Mouse (Mus musculus) kidney, embryonic 14.5 days (tissue): Measurements from ENCODE around the gene Ank3. TPM values are rescaled to one million over a fixed set of nuclear protein-coding genes. Genes with fewer than 3 reads are reported as not detected.

ENCODE experiments used
- ATAC-seq: fragments of 200-750 bp; cut with Nextera tagmentation; 2 replicates; pipeline ENCODE4 v1.8.0; 2017; ENCODE audit warnings: moderate number of reproducible peaks, mild to moderate bottlenecking, moderate TSS enrichment, moderate library complexity; ENCODE audit not compliant: low FRiP score, low TSS enrichment
- H3K27ac ChIP-seq: fragments of 300-500 bp; sonication (generic); 2 replicates; pipeline ENCODE4 v1.5.1; 2014; ENCODE audit warnings: low read depth, mild to moderate bottlenecking, low read length, moderate library complexity, mixed read lengths
- H3K27me3 ChIP-seq: fragments of 300-500 bp; sonication (generic); 2 replicates; pipeline ENCODE4 v1.6.1; 2014; ENCODE audit warnings: mild to moderate bottlenecking, low read length; ENCODE audit not compliant: control insufficient read depth, insufficient read depth
- H3K36me3 ChIP-seq: fragments of 300-500 bp; sonication (generic); 2 replicates; pipeline ENCODE4 v1.6.1; 2014; ENCODE audit warnings: low read length, mixed read lengths; ENCODE audit not compliant: control insufficient read depth, insufficient read depth
- H3K4me1 ChIP-seq: fragments of 300-500 bp; sonication (generic); 2 replicates; pipeline ENCODE4 v1.6.1; 2014; ENCODE audit warnings: low read length, mixed read lengths; ENCODE audit not compliant: control insufficient read depth, insufficient read depth
- H3K4me2 ChIP-seq: fragments of 300-500 bp; sonication (generic); replicated peaks from 2 replicates; pipeline ENCODE4 v1.6.1; 2014; ENCODE audit warnings: low read depth, mild to moderate bottlenecking, low read length
- H3K4me3 ChIP-seq: fragments of 300-500 bp; sonication (generic); 2 replicates; pipeline ENCODE4 v1.5.1; 2014; ENCODE audit warnings: mild to moderate bottlenecking, low read length
- H3K9ac ChIP-seq: fragments of 300-500 bp; sonication (generic); 2 replicates; pipeline ENCODE4 v1.6.1; 2014; ENCODE audit warnings: low read depth, mild to moderate bottlenecking, low read length, moderate library complexity
- H3K9me3 ChIP-seq: fragments of 300-500 bp; sonication (generic); 2 replicates; pipeline ENCODE4 v1.6.1; 2016; ENCODE audit warnings: low read length; ENCODE audit not compliant: control insufficient read depth
- WGBS: fragments of 180-500 bp; shearing (Covaris S2); extraction: QIAGEN DNeasy Blood & Tissue Kit; methylation state at CpG from one replicate; pipeline ENCODE4 v1.1.7; 2014; 5-methylcytosine and 5-hydroxymethylcytosine counted together
- polyA plus RNA-seq: library from polyadenylated mRNA; unstranded; fragments of >200 nt; fragmentation: Nextera tagmentation; extraction: Ambion mirVana; gene quantifications from 2 replicates; pipeline ENCODE4 v1.2.1, GENCODE M21; 2014

Gene Ank3
- polyA plus RNA-seq, 1 experiment from 2014 or later: 48.9 TPM

DNA sequence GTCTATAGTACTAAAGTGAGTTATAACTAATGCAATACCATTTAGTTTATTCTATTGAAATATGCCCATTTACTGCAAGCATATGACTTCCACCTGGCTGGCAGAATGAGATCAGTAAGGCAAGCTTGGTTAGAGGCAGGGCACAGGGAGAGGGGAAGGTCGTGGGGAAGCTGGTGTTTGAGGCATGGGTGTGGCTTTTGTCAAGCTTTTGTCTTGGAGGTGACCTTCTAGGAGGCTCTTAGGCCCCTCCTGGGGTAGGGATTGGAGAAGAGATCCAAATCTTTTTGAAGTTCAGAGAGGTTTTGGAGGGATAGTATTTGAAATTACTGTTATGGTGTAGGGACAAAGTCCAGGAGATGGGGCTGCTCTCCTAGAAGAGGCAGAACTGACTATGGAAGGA lies 78.3 kb downstream of the Ank3 start:
- Histone ChIP-seq H3K27ac (no peak overlapping the region), H3K36me3 (no peaks in the 10 kb centered on the region), H3K9ac (no peak overlapping the region), H3K4me2 (no peak overlapping the region), H3K4me3 (no peak overlapping the region), H3K27me3 (no peaks in the 10 kb centered on the region), H3K9me3 (no peaks in the 10 kb centered on the region), H3K4me1 (no peaks in the 10 kb centered on the region)
- WGBS: 26% methylated on average over 1 of the region's 1 CpGs
- ATAC-seq: no peak

- Histone ChIP-seq H3K9me3 (no peaks in the 10 kb centered on the region), H3K4me1 (no peaks in the 10 kb centered on the region), H3K27me3 (no peaks in the 10 kb centered on the region), H3K27ac (no peak overlapping the region), H3K36me3 (no peaks in the 10 kb centered on the region), H3K4me2 (no peak overlapping the region), H3K4me3 (no peak overlapping the region), H3K9ac (no peak overlapping the region)
- ATAC-seq: no peak
- 60% methylated on average over 2 of the region's 2 CpGs for WGBS
Measured at GRCm38 (mm10) chr10:69477656-69478055, 79.1 kb downstream of the Ank3 start.

DNA sequence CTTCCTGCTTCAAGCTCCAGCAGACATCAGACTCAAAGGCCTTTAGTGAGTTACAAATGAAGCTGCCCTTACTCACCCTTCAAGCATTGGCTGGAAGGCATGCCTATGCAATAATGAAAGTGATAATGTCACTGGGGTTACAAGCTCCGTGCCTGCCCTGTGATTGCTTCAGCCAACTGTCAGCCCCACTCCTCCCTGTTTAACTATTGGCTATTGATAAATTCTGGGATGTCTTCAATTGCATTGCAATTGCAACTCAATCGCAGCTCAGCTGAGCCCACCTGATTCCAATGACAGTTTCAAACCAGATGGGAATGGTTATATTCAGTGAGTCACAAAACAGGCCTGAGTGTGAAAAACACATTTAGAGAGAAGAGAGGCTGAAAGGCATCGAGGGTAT lies 80.3 kb downstream of the Ank3 start:
- H3K9ac ChIP-seq: no peak overlapping the region
- H3K4me2 ChIP-seq: no peak overlapping the region
- no peaks in the 10 kb centered on the region for H3K9me3 ChIP-seq
- H3K27ac ChIP-seq: no peak overlapping the region
- ATAC-seq: no peak
- WGBS: 58% methylated on average over 3 of the region's 3 CpGs
- H3K27me3 ChIP-seq: no peaks in the 10 kb centered on the region
- H3K4me3 ChIP-seq: no peak overlapping the region
- H3K4me1 ChIP-seq: no peaks in the 10 kb centered on the region
- H3K36me3 ChIP-seq: no peaks in the 10 kb centered on the region

DNA sequence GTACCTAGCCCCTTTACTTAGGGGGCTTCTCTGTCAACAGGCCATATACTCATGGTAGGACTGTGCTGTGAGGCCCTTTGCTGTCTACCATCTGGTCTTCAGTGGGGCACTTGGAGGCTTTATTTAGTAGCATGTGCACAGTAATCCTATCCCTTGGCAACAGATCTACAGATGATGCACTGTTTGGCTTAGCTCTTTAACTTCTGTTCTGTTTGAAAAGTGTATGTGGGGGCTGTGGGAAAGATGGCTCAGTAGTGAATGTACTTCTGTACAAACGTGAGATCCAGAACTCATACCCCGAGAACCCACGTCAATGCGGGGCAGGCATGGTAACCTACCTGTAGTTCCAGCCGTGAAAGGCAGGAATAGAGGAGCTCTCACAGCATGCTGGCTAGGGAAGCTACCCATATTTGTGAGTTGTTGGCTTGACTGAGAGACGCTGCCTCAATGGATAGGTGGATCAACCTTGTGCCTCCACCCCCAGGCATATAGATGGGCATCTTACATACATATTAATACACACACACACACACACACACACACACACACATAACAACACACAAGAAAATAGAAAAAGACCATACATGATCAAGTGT lies 86.7 kb downstream of the Ank3 start:
- Histone ChIP-seq H3K4me2 (no peak overlapping the region), H3K4me1 (no peaks in the 10 kb centered on the region), H3K27ac (no peak overlapping the region), H3K27me3 (no peaks in the 10 kb centered on the region), H3K9ac (no peak overlapping the region), H3K9me3 (no peaks in the 10 kb centered on the region), H3K4me3 (no peak overlapping the region), H3K36me3 (no peaks in the 10 kb centered on the region)
- ATAC-seq: no peak
- WGBS: 89% methylated on average over 6 of the region's 6 CpGs

DNA sequence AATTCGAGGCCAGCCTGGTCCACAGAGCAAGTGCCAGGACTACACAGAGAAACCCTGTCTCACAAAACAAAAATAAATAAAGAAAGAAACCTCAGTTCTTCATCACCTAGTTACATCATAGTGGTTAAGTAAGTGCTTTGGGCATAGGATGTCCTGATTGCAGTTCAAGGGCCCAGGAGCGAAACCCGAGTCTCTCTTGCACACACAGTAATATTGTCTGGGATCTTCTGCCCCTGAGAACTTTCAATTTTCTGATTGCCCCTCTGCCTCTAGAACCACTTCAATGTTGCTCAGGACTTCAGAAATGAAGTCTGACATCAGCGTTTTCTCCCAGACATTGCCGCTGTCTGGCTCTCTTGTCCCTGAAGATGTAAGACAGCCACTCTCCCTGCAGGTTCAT lies 91.6 kb downstream of the Ank3 start:
- Histone ChIP-seq H3K4me2 (no peak overlapping the region), H3K9ac (no peak overlapping the region), H3K4me1 (no peaks in the 10 kb centered on the region), H3K27me3 (no peaks in the 10 kb centered on the region), H3K27ac (no peak overlapping the region), H3K4me3 (no peak overlapping the region), H3K36me3 (no peaks in the 10 kb centered on the region), H3K9me3 (no peaks in the 10 kb centered on the region)
- 87% methylated on average over 5 of the region's 5 CpGs for WGBS
- ATAC-seq: no peak

DNA sequence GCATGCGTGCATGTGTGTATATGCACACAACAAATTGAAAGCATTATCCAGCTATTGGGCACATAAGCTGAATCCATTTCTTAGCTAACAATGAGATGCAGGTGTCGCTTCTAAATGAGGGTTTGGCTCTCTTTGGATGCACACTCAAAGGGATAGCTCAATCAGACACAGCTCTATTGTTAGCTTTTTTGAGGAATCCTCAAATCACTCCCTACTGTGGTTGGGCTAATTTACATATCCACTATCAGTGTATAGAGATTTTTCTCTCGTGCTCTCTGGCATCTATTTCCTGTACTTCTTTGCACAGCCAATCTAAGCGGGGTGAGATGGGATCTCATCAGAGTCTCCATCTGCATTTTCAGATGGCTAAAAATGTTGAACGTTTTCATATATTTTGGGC lies 93.4 kb downstream of the Ank3 start:
- no peaks in the 10 kb centered on the region for H3K36me3 ChIP-seq
- H3K27ac ChIP-seq: no peak overlapping the region
- H3K4me2 ChIP-seq: no peak overlapping the region
- no peak for ATAC-seq
- 85% methylated on average over 5 of the region's 5 CpGs for WGBS
- no peak overlapping the region for H3K9ac ChIP-seq
- no peaks in the 10 kb centered on the region for H3K4me1 ChIP-seq
- H3K27me3 ChIP-seq: no peaks in the 10 kb centered on the region
- no peaks in the 10 kb centered on the region for H3K9me3 ChIP-seq
- H3K4me3 ChIP-seq: no peak overlapping the region

DNA sequence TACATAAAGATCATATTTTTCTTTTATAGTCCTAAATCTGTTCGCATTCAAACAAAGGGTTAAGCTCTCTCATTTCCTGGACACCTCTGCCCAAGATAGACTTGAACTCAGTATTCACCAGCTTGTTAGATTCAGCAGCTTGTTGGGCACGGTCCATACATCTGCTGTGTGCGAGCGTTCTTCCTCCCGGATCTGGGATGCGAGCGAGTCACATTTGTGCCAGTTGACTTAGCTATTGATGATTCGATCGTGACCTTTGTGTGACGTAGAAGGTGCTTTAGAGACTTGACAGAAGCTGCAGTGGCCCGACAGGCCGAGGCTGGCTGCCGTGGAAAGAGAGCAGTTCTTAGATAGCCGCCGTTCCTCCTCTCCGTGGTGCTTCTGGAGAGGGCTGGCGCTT lies 98.8 kb downstream of the Ank3 start:
- Histone ChIP-seq H3K4me3 (no peak overlapping the region), H3K9me3 (no peaks in the 10 kb centered on the region), H3K27ac (no peak overlapping the region), H3K4me1 (no peaks in the 10 kb centered on the region), H3K36me3 (no peaks in the 10 kb centered on the region), H3K4me2 (no peak overlapping the region), H3K9ac (no peak overlapping the region), H3K27me3 (no peaks in the 10 kb centered on the region)
- ATAC-seq: no peak
- 90% methylated on average over 17 of the region's 17 CpGs for WGBS

DNA sequence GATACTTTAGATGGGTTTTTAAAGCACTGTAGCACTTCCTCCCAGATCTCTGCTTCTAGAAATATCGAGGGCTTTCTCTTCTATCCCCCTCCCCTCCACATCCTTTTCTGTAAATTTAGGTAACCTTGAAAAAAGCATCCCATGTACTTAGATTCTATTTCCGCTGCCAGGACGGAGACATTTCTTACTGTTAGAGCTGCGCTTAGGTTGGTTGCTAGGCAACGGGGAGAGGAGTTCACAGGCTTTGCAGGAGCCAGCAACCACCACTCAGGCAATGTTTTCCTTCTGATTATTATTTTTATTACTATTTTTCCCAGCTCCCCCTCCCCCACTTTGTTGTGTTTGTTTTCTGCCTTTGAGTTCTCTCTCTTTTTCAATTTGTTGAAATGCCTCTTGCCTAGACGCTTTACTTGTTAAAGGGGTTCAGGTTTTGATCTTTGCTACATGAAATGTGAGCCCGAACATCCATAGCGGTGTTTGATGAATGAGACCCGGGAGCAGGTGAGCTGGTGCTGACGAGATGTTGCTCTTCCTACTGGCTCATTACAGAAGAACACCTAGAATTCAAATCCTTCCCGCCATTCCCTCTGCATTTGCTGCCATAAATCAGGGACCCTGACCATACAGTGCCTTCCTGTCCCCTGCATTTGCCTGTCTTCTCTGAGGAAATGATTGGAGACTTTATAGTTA lies 101.7 kb downstream of the Ank3 start:
- 0 out of 2 replicates have a peak, but pooled peaks have one; percentile 6 for ATAC-seq

DNA sequence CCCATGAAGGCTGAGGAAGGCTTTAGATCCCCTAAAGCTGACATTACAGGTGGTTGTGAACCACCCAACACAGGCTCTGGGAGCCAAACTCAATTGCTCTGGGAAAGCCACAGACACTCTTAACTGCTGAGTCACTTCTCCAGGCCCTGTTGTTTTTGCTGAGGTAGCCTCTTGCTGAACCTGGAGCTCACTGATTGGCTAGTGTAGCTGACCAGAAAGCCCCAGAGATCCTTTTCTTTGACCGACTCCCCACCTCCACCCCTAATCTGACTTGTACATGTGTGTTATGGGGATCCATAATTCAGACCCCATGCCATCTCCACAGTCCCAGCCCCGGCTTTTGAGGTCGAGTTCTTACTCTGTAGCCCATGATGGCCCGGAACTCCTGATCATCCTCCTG lies 105.2 kb downstream of the Ank3 start:
- no peak overlapping the region for H3K4me2 ChIP-seq
- 87% methylated on average over 4 of the region's 4 CpGs for WGBS
- ATAC-seq: no peak

More for the DNA sequence above, 101.7 kb downstream of the Ank3 start:
- H3K9me3 ChIP-seq: no peaks in the 10 kb centered on the region
- no peak overlapping the region for H3K4me2 ChIP-seq
- H3K9ac ChIP-seq: no peak overlapping the region
- H3K27me3 ChIP-seq: no peaks in the 10 kb centered on the region
- no peaks in the 10 kb centered on the region for H3K4me1 ChIP-seq
- 34% methylated on average over 11 of the region's 11 CpGs for WGBS
- H3K27ac ChIP-seq: no peak overlapping the region
- no peak overlapping the region for H3K4me3 ChIP-seq
- H3K36me3 ChIP-seq: no peaks in the 10 kb centered on the region

More for the DNA sequence above, 105.2 kb downstream of the Ank3 start:
- no peaks in the 10 kb centered on the region for H3K27me3 ChIP-seq
- no peaks in the 10 kb centered on the region for H3K4me1 ChIP-seq
- H3K36me3 ChIP-seq: no peaks in the 10 kb centered on the region
- no peak overlapping the region for H3K27ac ChIP-seq
- no peaks in the 10 kb centered on the region for H3K9me3 ChIP-seq
- H3K9ac ChIP-seq: no peak overlapping the region
- no peak overlapping the region for H3K4me3 ChIP-seq
